Mouse (Mus musculus): ENCODE data around the gene Ubac2.

The Ubac2 gene

DNA sequence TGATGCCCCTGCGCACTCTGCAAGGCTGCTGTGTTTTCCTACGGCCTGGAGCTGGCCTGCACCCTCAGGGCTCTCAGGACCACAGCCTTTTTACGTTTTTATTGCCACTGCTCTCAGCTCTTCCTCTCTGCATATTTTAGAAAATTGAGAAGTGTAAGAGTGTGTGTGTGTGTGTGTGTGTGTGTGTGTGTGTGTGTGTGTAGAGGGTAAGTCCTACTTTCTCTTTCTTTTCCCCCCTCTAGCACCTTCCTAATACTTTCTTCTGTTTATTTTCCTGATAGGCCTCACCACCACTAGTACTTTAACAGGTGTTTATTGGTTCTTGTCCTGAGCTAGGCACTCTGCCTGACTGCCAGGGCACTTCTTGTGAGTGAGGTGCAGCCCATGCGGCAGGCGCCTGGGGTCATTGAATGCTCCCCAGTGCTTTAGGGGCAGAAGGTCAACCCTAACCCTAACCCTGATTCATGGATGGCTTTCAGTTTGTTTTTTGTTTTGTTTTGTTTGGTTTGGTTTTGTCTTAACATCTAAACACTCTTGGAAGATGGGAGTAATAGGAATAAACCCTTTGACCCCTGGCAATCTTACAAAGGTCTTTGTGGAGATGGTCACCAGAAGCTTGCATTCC lies 16.2 kb downstream of the Ubac2 start:
- no peak for DNase-seq (ENCODE audit: low spot score)

DNA sequence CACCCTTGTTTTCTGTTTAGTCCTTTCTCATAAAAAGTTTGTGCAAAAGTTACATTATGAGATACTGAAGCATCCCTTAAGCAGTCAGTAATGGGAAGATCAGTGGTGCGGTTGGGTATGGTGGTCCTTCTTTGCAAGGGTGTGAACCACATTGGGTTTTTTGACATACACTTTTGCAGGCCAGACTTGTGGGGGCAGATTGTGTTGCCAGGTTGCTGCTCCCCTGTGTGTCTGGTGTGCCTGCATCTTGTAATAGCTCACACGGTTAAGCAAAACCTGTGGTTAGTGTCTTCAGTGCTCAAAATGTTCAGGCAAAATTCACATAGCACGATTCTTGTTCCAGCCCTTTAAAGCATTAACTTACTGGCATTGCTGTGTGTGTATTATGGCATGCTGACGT lies 16.9 kb downstream of the Ubac2 start:
- DNase-seq (ENCODE audit: low spot score) = no peak

DNA sequence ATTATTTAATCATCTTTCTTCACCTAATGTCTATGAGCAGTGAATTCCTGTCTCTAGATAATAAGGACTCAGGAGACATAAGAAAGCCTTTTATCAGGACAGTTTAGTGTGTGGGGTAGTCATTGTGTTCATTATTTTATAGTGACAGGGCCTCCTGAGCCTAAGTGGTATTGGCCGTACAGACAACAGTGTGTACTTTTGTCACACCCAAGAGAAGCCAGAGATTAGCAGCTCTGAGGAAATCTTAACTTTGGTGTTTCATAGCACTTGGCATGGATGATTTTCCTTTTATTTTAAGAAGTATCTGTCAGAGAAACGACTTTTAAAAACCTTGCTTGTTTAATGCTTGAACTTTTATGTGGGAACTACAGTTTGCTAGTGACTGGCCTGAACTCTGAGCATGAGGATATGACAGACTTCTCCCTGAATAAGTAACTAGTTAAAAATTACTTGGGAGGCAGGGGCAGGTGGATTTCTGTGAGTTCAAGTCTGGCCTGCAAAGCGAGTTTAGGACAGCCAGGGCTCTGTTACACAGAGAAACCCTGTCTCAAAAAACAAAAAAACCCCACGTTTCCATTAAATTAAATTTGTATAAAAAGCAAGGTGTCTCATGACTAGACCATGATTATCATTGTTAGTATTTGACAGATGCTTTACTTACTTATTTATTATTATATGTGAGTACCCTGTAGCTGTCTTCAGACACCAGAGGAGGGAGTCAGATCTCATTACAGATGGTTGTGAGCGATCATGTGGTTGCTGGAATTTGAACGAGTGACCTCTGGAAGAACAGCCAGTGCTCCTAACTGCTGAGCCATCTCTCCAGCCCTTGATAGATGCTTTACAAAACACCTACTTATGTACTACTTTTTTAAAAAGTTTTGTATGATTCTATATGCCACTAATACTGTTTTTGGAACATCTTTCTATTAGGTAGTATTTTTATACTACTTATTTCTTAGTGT lies 18.0 kb downstream of the Ubac2 start:
- no peak for DNase-seq (ENCODE audit: low spot score)

DNA sequence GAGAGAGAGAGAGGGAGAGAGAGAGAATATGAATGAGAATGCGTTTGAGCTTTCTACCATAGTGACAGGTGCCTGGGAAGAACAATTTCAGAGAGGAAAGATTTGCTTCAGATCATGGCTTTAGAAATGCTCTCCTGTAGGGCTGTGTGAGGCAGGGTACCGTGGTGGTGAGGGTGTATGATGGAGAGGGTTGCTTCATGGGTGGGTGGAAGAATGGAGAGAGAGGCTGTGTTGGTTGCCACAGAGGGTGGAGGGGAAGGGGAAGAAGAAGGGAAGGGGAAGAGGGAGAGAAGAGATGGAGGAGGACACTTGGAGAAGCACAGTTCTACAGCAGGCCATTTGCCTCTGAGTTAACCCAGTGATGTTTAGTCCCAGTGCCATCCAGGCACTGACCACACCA lies 19.4 kb downstream of the Ubac2 start:
- DNase-seq (ENCODE audit: low spot score) = no peak

DNA sequence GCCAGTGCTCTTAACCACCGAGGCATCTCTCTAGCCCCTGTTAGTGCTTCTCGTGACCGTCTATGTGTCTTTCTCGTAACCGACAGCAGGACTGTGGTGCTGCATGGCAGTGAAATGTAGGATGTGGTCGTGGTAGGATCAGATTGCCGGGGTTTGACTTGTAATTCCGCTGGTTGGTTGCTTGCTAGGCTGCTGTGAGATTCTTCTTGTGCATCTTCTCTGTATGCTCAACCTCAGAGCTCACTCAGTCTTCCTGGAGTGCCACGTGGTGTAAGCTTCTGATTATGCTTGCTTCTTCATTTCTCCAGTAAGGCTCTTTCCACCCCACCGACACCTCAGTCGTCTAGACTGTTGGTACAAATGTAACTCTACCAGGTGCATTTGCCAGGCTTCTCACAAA lies 20.1 kb downstream of the Ubac2 start:
- no peak for DNase-seq (ENCODE audit: low spot score)

DNA sequence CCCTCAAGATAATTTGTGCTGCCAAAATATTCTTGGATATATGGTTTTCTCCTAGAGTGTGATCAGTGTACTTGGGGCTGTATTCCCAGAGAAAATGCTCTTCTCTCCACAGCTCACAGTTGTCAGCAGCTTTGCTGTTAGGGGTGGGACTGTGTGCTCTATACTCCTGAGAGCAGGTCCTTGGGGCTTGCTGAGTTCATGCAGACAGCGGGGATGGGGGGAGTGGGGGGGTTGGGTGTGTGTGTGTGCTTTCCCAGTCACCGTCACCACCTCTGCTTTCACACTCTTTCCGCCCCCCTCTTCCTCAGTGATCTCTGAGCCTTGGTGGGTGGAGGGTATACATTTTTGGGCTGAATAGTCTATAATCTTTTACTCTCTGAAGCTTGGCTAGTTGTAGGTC lies 20.7 kb downstream of the Ubac2 start:
- no peak for DNase-seq (ENCODE audit: low spot score)

DNA sequence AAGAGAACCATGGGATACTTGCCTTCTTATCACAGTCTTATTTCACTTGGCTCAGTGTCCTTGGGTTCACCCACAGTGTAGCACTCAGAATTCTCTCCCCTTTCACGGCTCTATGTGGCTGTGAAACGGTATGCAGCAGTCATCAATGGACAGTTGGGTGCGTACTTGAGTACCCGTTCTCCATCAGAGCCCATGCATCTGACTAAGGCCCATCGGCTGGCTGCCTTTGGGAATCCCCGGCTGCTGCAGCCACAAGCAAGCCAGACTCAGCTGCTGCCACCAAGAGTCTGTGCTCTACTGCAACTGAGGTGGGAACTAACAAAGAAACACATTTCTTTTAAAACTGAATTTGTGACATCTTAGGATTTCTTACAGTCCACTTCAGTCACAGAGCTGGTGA lies 23.1 kb downstream of the Ubac2 start:
- no peak for DNase-seq (ENCODE audit: low spot score)

DNA sequence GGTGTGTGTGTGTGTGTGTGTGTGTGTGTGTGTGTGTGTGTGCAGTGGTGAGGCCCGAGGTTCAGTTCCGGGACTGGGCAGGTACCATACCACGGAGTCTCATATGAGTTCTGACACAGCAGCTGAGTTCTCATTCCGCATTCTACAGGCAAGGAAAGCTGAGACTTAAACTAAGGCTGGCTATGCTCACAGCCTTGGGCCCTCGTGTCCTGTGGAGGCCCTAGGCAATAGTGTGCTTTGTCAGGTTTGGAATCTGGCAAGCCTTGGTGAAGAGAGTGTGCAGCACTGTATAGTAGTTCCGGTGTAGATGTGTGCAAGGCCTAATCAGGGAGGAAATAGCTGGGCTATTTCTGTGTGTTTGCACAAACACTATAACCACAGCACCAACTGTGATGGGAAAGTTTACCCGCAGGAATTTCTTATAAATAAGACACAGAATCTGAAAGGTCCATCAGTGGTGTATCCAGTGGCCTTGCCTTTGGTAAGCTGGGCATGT lies 25.0 kb downstream of the Ubac2 start:
- no peak for DNase-seq (ENCODE audit: low spot score)

DNA sequence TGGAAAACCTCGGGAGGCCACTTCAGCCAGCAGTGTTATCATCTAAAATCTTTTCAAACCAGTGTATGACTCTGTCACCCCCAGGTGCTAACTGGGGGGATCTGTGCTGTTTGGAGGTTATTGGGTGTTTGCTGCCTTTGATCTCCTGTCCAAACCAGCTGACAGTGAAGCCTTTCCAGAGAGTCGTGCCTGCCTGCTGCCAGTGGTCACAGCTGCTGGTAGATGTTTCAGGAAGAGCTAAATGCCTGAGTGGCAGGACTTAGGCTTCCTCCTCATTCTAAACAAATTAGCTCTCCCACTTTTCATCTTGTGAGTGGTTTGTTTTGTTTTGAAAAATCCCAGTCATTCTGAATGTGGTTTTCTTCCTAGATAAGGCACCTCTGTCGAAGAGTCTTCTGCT lies 26.3 kb downstream of the Ubac2 start:
- no peak for DNase-seq (ENCODE audit: low spot score)

DNA sequence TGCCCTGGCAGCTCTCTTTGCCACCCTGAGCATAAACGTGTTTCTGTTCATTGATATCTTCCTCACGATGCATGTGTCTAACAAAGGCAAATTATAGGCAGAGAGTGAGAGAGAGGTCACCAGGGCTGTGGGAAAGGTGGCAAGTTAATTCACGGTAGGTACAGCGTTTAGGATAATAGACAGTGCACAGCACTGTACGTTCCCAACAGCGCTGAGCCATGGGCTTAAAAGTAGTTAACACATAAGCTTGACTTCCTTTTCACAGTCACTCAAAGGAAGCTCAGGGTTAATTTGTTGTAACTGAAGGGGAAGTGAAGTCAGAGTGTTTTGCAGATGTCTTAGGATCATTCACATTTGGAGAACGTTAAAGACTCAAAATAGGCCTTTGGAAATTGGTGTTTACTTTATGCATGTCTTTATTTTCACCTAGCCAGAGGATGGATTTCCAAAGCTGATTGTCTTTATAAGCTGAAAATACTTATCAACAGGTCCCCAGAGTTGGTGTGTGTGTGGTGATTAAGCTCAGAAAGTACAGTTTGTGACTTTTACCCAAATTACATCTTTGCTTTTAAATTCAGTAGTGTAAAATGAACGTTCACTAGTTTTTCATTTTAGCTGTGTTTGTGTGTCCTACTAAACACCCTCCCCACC lies 28.0 kb downstream of the Ubac2 start:
- DNase-seq (ENCODE audit: low spot score) = no peak

DNA sequence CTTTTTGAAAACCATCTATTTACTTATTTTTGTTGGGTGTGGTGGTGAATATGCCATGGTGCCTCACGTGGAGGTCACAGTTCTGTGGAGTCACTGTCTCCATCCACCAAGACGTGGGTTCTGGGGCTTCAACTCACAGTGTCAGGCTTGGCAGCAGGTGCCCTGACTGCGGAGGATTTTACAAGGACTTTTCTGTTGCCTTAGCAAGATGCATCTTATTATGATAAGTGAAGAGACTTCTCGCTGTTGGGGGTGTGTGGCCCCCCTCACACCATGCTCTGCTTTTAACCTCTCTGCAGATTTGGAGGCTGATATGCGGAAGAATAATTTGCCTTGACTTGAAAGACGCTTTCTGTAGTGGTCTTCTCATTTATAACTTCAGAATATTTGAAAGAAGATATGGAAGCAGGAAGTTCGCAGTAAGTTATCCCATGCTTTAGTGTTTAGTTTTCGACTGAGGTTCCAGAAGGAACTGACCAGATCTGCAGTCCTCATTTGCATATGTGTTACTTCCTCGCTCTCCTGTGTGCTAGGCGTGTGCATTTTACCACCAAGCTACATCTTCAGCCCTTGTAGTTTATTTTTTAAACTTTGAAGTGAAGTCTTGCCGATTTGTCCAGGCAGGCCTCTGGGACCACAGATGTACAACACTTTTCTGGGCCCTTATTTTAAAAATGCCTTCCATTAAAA lies 28.7 kb downstream of the Ubac2 start:
- no peak for DNase-seq (ENCODE audit: low spot score)

DNA sequence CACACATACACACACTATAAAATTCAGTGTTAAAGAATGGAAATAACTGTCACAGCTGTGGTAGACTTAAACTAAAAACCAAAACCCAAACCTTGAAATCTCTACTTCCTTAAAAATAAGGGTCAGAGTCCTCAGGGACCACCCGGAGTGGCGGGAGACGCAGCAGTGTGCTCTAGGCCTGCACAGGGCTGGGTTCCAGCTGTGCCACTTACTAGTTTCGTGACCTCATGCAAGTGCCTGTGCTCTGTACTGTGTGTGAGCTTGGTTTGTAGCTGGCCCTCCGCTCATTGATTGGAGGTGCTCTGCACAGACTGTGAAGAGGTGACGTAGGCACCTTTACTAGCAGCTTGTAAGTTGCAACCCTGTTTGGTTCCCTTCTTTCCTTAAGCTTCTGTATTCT lies 31.4 kb downstream of the Ubac2 start:
- DNase-seq (ENCODE audit: low spot score) = no peak

DNA sequence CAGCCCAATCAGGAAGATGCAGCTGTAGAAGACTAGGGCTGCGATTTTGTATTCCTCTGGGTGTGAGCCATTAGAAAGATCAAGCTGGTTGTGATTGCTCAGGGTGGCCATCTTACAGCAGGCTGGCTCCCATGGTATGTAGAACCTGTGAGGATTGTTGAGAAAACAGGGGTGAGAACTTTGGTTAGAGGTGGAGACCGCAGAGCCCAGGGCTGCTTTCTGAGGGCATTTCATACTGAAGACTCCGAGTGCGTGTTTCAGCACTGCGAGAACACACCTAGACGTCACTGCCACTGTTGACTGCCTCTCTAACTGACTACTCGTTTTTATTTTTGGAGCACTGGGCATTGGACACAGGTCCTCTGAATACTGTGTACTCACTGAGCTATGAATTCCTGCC lies 34.1 kb downstream of the Ubac2 start:
- DNase-seq (ENCODE audit: low spot score) = no peak

DNA sequence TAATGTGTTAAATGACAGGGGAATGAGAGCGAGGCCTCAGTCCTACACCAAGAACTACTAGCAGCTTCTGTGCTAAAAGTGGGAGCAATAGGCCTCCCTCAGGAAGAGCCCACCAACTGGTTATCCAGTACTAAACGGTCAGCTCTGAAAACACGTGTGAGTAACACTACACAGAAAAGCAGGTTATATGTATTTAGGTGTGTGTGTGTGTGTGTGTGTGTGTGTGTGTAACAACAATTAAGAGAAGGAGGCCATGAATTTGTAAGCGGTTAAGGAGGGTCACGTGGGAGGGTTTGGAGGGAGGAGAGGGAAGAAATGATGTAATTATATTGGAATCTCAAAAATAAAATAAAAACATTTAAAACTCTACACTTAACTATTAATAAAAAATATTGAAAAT lies 36.7 kb downstream of the Ubac2 start:
- no peak for DNase-seq (ENCODE audit: low spot score)

DNA sequence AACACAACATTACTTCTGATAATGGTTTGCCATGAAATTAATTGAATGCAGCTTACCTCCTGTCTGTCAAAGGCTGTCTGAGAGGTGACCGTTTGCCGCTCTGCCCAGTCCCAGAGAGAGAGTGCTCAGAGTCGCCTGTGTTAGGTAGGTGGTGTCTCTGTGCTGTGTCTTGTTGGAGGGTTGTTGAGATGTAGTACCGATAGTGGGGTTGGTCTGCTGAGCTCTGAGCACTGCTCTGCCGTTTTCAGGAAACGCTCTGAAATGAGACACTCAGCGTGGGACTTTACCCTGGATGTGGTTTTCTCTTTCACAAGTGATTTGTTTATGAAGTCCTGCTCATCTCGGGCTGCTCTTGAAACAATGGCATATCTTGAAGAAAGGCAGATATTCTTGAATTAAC lies 37.2 kb downstream of the Ubac2 start, which contains the start of gene Gpr18:
TSS of gene Gpr18 (minus strand) at position 161 of the 400 bp plus-strand sequence.
- DNase-seq (ENCODE audit: low spot score) = no peak

DNA sequence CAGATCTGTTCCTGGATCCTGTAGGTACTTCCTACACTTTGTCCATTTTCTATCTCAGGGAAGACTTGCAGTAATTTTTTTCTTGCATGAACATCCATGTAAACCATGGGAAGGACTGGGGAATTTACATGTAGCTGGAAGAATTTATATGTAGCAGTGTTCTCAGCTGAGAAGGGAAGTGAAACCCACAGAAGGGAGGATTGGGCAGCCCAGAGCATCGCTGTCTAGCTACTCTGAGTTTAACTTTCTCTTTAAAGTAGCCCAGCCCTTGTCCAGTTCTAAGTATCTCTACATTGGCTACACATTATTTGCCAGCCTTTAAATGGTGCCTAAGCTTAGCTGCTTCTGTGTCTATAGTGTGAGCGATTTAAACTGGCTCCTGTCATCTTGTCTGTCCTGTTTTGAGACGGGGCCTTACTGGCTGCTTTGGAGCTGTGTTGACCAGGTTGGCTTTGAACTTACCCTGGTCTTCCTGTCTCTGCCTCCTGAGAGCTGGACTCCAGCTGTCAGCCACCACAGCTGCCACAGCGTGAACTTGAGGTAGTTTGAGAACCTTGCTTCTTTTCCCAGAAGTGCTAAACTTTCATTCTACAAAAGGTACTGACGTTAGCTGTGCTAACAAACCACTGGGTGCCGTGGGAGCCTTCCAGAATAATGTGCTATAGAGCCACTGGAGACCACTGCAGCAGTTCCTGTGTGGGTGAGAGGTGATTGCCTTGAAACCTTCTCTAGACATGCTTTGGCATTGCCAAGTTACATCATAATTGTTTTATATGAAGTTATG lies 38.1 kb downstream of the Ubac2 start:
- no peak for DNase-seq (ENCODE audit: low spot score)

DNA sequence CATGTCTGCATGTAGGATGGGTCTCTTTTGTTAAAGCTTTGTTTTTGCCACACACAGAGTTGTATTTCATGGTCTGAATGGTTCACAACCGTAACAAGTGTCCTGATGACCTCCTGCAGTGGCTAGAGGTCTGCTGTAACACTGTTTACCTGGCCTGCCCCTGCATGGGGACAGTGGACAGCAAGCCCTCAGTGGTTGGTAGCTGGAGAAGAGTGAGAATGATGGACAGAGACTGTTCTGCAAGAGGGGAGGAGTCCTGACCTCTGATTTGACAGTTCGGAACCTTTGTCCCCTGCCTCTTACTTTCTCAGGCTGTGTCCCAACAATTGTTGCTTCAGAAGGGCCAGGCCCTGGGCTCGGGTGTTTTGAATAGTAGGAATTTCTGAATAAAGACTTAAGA lies 39.8 kb downstream of the Ubac2 start:
- no peak for DNase-seq (ENCODE audit: low spot score)

DNA sequence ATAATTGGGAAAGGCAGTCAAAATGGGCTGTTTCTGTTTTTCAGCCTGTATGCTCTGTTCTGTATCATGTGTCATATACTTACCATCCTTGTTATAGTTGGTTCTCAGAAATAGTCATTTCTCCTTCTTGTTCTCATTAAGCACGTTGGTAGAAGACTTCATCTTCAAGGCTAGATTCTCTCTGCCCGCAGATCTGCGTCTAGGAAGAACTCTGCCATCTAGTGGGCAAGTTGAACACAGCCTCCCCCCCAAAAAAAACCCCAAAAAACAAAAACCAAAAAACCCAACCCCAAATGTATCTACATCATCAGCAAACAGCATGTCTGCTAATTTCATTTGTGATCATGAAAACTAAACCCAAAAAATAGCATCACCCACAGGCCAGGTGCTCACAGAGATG lies 41.3 kb downstream of the Ubac2 start:
- no peak for DNase-seq (ENCODE audit: low spot score)

DNA sequence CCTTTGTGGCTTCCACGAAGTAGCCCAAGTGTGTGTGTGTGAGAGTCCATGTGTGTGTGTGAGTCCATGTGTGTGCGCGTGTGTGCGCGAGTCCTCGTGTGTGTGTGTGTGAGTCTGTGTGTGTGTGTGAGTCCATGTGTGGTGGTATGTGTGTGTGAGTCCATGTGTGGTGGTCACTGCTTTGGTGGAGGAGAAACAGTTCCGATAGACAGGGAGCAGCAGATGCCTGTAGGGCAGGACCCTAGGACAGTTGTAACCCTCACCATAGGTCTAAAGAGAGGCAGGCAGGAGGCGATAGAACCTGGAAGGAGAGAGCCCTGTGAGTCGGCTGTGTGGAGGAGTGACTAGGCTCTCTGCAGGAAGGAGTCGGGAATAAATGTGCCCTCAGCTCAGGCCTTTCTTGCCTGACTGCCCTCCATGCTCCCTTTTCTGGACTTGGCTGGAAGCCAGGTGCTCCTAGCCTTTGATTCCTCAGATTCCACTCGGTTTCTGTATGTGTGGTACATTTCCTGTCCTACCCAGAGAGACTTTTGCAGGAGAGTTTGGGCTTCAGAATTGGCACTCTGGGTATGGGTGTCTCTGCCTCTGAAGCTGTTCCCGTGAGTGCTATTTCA lies 42.2 kb downstream of the Ubac2 start:
- no peak for DNase-seq (ENCODE audit: low spot score)

DNA sequence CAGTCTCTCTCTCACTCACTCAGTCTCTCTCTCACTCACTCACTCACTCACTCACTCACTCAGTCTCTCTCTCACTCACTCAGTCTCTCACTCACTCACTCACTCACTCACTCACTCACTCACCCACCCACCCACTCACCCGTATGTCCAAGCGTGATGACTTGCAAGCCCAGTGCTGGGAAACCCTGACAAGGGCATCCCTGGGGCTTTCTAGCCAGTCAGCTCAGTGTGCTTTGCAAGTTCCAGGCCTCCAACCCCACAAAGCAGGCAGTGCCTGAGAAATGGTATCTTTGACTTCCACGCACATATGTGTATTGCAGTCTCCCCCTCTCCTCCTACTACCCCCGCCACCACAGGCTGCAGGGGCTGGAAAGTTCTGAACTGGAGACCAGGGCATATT lies 43.6 kb downstream of the Ubac2 start:
- DNase-seq (ENCODE audit: low spot score) = no peak

DNA sequence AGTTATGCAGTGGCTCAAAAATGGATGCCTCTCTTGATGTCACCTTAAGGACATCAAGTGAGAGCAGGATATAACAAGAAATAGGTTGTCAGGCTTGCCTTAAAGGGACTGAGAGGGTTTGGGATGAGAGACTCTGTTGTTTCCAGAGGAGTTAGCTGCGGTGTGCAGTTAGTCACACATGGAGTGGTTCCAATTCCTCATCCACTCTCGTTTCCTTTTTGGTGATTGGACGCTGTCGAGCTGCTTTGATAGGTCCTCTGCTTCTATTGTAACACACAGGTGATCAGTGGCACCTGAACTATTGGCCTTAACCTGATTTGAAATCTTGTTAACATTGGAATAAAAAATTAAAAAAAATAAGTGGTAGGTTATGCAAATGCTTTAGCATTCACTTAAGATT lies 44.3 kb downstream of the Ubac2 start:
- DNase-seq (ENCODE audit: low spot score) = no peak
